Mouse (Mus musculus) forebrain, embryonic 12.5 days (tissue): ENCODE measurements at regions not wholly inside any gene's neighbourhood (a gene's known extent, or its start where the extent isn't known, plus 50 kb on each side); places are given as distances from the start of the nearest gene placed in this dataset.

Source experiments
- ATAC-seq: fragments of 200-750 bp; cut with Nextera tagmentation; 2 replicates; pipeline ENCODE4 v1.8.0; 2017; ENCODE audit warnings: moderate TSS enrichment; ENCODE audit not compliant: low FRiP score
- H3K27ac ChIP-seq: fragments of 300-500 bp; sonication (generic); 2 replicates; pipeline ENCODE4 v1.5.1; 2016; ENCODE audit warnings: mild to moderate bottlenecking
- H3K27me3 ChIP-seq: fragments of 300-500 bp; sonication (generic); 2 replicates; pipeline ENCODE4 v1.6.1; 2016; ENCODE audit warnings: mild to moderate bottlenecking
- H3K36me3 ChIP-seq: fragments of 300-500 bp; sonication (generic); replicated peaks from 2 replicates; pipeline ENCODE4 v1.6.1; 2016; ENCODE audit warnings: mild to moderate bottlenecking
- H3K4me1 ChIP-seq: fragments of 300-500 bp; sonication (generic); 2 replicates; pipeline ENCODE4 v1.6.1; 2016
- H3K4me2 ChIP-seq: fragments of 300-500 bp; sonication (generic); 2 replicates; pipeline ENCODE4 v1.6.1; 2016; ENCODE audit warnings: mild to moderate bottlenecking, moderate library complexity
- H3K4me3 ChIP-seq: fragments of 300-500 bp; sonication (generic); replicated peaks from 2 replicates; pipeline ENCODE4 v1.5.1; 2016; ENCODE audit warnings: mild to moderate bottlenecking
- H3K9ac ChIP-seq: fragments of 300-500 bp; sonication (generic); 2 replicates; pipeline ENCODE4 v1.6.1; 2016; ENCODE audit warnings: mild to moderate bottlenecking
- H3K9me3 ChIP-seq: fragments of 300-500 bp; sonication (generic); 2 replicates; pipeline ENCODE4 v1.6.1; 2016
- WGBS: fragments of 180-500 bp; shearing (Covaris S2); methylation state at CpG from one replicate; pipeline ENCODE4 v1.1.7; 2016; 5-methylcytosine and 5-hydroxymethylcytosine counted together

DNA sequence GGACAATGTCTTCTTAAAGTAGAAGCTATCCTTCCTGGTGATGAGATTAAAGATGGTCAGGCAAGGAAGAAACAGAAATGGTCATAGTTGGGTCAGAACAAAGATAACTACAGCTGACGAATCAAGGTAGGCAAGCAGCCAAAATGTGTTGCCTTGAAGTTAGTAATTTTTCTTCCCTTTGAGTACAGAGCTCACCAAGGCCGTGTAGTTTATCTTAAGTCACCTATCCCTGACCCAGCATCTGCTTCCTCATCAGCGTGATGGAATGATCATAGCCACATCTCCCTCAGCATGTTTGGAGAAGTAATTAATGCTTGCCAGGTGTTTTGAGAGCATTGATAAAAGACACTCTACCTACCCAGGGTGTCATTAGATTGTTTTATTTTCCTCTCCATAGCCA, 52.1 kb upstream of the Bmp2 start:
- H3K9ac ChIP-seq, result no peak overlapping the region
- no peak overlapping the region for H3K4me2 ChIP-seq
- H3K4me3 ChIP-seq, result no peak overlapping the region
- H3K27ac ChIP-seq, result no peak overlapping the region
- no peak for ATAC-seq
- 84% methylated on average over 3 of the region's 3 CpGs for WGBS
- H3K36me3 ChIP-seq, result no peaks in the 10 kb centered on the region
- H3K4me1 ChIP-seq, result no peaks in the 10 kb centered on the region
- no peaks in the 10 kb centered on the region for H3K27me3 ChIP-seq
- no peaks in the 10 kb centered on the region for H3K9me3 ChIP-seq
